Mouse (Mus musculus) kidney, embryonic 14.5 days (tissue): ENCODE results near the gene Gm28372. TPM values are rescaled to one million over a fixed set of nuclear protein-coding genes. Genes with fewer than 3 reads are reported as not detected.

ENCODE experiments used
- ATAC-seq: fragments of 200-750 bp; cut with Nextera tagmentation; 2 replicates; pipeline ENCODE4 v1.8.0; 2017; ENCODE audit warnings: moderate number of reproducible peaks, mild to moderate bottlenecking, moderate TSS enrichment, moderate library complexity; ENCODE audit not compliant: low FRiP score, low TSS enrichment
- H3K27ac ChIP-seq: fragments of 300-500 bp; sonication (generic); 2 replicates; pipeline ENCODE4 v1.5.1; 2014; ENCODE audit warnings: low read depth, mild to moderate bottlenecking, low read length, moderate library complexity, mixed read lengths
- H3K27me3 ChIP-seq: fragments of 300-500 bp; sonication (generic); 2 replicates; pipeline ENCODE4 v1.6.1; 2014; ENCODE audit warnings: mild to moderate bottlenecking, low read length; ENCODE audit not compliant: control insufficient read depth, insufficient read depth
- H3K36me3 ChIP-seq: fragments of 300-500 bp; sonication (generic); 2 replicates; pipeline ENCODE4 v1.6.1; 2014; ENCODE audit warnings: low read length, mixed read lengths; ENCODE audit not compliant: control insufficient read depth, insufficient read depth
- H3K4me1 ChIP-seq: fragments of 300-500 bp; sonication (generic); 2 replicates; pipeline ENCODE4 v1.6.1; 2014; ENCODE audit warnings: low read length, mixed read lengths; ENCODE audit not compliant: control insufficient read depth, insufficient read depth
- H3K4me2 ChIP-seq: fragments of 300-500 bp; sonication (generic); replicated peaks from 2 replicates; pipeline ENCODE4 v1.6.1; 2014; ENCODE audit warnings: low read depth, mild to moderate bottlenecking, low read length
- H3K4me3 ChIP-seq: fragments of 300-500 bp; sonication (generic); 2 replicates; pipeline ENCODE4 v1.5.1; 2014; ENCODE audit warnings: mild to moderate bottlenecking, low read length
- H3K9ac ChIP-seq: fragments of 300-500 bp; sonication (generic); 2 replicates; pipeline ENCODE4 v1.6.1; 2014; ENCODE audit warnings: low read depth, mild to moderate bottlenecking, low read length, moderate library complexity
- H3K9me3 ChIP-seq: fragments of 300-500 bp; sonication (generic); 2 replicates; pipeline ENCODE4 v1.6.1; 2016; ENCODE audit warnings: low read length; ENCODE audit not compliant: control insufficient read depth
- WGBS: fragments of 180-500 bp; shearing (Covaris S2); extraction: QIAGEN DNeasy Blood & Tissue Kit; methylation state at CpG from one replicate; pipeline ENCODE4 v1.1.7; 2014; 5-methylcytosine and 5-hydroxymethylcytosine counted together
- polyA plus RNA-seq: library from polyadenylated mRNA; unstranded; fragments of >200 nt; fragmentation: Nextera tagmentation; extraction: Ambion mirVana; gene quantifications from 2 replicates; pipeline ENCODE4 v1.2.1, GENCODE M21; 2014

Gm28372 gene
- polyA plus RNA-seq, 1 experiment from 2014 or later: not detected

GRCm38 (mm10) chr2:130401891-130402290 is 3.1 kb upstream of the Gm28372 start:
- no peaks in the 10 kb centered on the region for H3K36me3 ChIP-seq
- no peak overlapping the region for H3K27ac ChIP-seq
- no peak overlapping the region for H3K9ac ChIP-seq
- no peak for ATAC-seq
- H3K4me2 ChIP-seq: no peak overlapping the region
- peaks cover 6% of the 10 kb centered on the region; the same call in 1 of the 2 replicates for H3K4me1 ChIP-seq
- WGBS: 78% methylated on average over 4 of the region's 4 CpGs
- no peaks in the 10 kb centered on the region for H3K9me3 ChIP-seq
- H3K27me3 ChIP-seq: no peaks in the 10 kb centered on the region
- H3K4me3 ChIP-seq: no peak overlapping the region

- Histone ChIP-seq H3K4me2 (no peak within 1 kb of the TSS), H3K36me3 (no peaks in the 10 kb centered on the region), H3K27me3 (no peaks in the 10 kb centered on the region), H3K9me3 (no peaks in the 10 kb centered on the region), H3K27ac (no peak within 1 kb of the TSS), H3K9ac (no peak within 1 kb of the TSS), H3K4me3 (no peak within 1 kb of the TSS), H3K4me1 (peaks cover 9% of the 10 kb centered on the region; the same call in 1 of the 2 replicates)
- 75% methylated on average over 2 of the region's 2 CpGs for WGBS
- no peak for ATAC-seq
Observed at GRCm38 (mm10) chr2:130406178-130406577, 1.1 kb downstream of the Gm28372 start, which contains the start of gene Tmem239. TSS of gene Tmem239 (plus strand) at chr2:130406478.

GRCm38 (mm10) chr2:130408194-130408593 is 3.2 kb downstream of the Gm28372 start:
- Histone ChIP-seq H3K4me3 (no peak overlapping the region), H3K27ac (no peak overlapping the region), H3K27me3 (no peaks in the 10 kb centered on the region), H3K9ac (no peak overlapping the region), H3K36me3 (no peaks in the 10 kb centered on the region), H3K4me1 (peaks cover 9% of the 10 kb centered on the region; the same call in 1 of the 2 replicates), H3K4me2 (no peak overlapping the region), H3K9me3 (no peaks in the 10 kb centered on the region)
- peak; percentile 73 for ATAC-seq
- 9% methylated on average over 6 of the region's 6 CpGs for WGBS

- peak; percentile 83 for ATAC-seq
Observed at GRCm38 (mm10) chr2:130411558-130412495, 6.8 kb downstream of the Gm28372 start.

GRCm38 (mm10) chr2:130412775-130413174 is 7.7 kb downstream of the Gm28372 start:
- no peak overlapping the region for H3K4me2 ChIP-seq

More at GRCm38 (mm10) chr2:130411558-130412495, 6.8 kb downstream of the Gm28372 start:
- Histone ChIP-seq H3K9me3 (no peaks in the 10 kb centered on the region), H3K36me3 (no peaks in the 10 kb centered on the region), H3K4me3 (no peak overlapping the region), H3K9ac (no peak overlapping the region), H3K27me3 (no peaks in the 10 kb centered on the region), H3K27ac (no peak overlapping the region), H3K4me2 (no peak overlapping the region), H3K4me1 (peaks cover 9% of the 10 kb centered on the region; the same call in 1 of the 2 replicates)
- 37% methylated on average over 16 of the region's 16 CpGs for WGBS

GRCm38 (mm10) chr2:130414094-130414856 is 9.2 kb downstream of the Gm28372 start:
- no peaks in the 10 kb centered on the region for H3K27me3 ChIP-seq
- H3K36me3 ChIP-seq: peaks cover 7% of the 10 kb centered on the region; the same call in 1 of the 2 replicates
- WGBS: 78% methylated on average over 6 of the region's 6 CpGs
- no peak overlapping the region for H3K4me3 ChIP-seq
- no peak overlapping the region for H3K9ac ChIP-seq
- no peak overlapping the region for H3K27ac ChIP-seq
- H3K9me3 ChIP-seq: no peaks in the 10 kb centered on the region
- ATAC-seq: no peak
- no peak overlapping the region for H3K4me2 ChIP-seq
- no peaks in the 10 kb centered on the region for H3K4me1 ChIP-seq

More at GRCm38 (mm10) chr2:130412775-130413174, 7.7 kb downstream of the Gm28372 start:
- no peak overlapping the region for H3K9ac ChIP-seq
- no peak overlapping the region for H3K27ac ChIP-seq
- no peaks in the 10 kb centered on the region for H3K27me3 ChIP-seq
- no peak overlapping the region for H3K4me3 ChIP-seq
- H3K9me3 ChIP-seq: no peaks in the 10 kb centered on the region
- H3K36me3 ChIP-seq: no peaks in the 10 kb centered on the region
- H3K4me1 ChIP-seq: peaks cover 9% of the 10 kb centered on the region; the same call in 1 of the 2 replicates
- 83% methylated on average over 3 of the region's 3 CpGs for WGBS
- no peak for ATAC-seq

- WGBS: 96% methylated on average over 26 of the region's 26 CpGs
- Histone ChIP-seq H3K9me3 (no peaks in the 10 kb centered on the region), H3K4me2 (no peak overlapping the region), H3K27me3 (no peaks in the 10 kb centered on the region), H3K36me3 (peaks cover 19% of the 10 kb centered on the region; the same call in 1 of the 2 replicates), H3K4me1 (peaks cover 16% of the 10 kb centered on the region; the same call in 1 of the 2 replicates), H3K9ac (no peak overlapping the region), H3K27ac (no peak overlapping the region), H3K4me3 (no peak overlapping the region)
- ATAC-seq: no peak
Observed at GRCm38 (mm10) chr2:130421781-130422620, 17.0 kb downstream of the Gm28372 start.

GRCm38 (mm10) chr2:130423397-130424125 is 18.5 kb downstream of the Gm28372 start:
- peak; percentile 73 for ATAC-seq
- peak overlapping the region; percentile 94 for H3K4me3 ChIP-seq
- H3K27me3 ChIP-seq: no peaks in the 10 kb centered on the region
- peaks cover 19% of the 10 kb centered on the region; the same call in 1 of the 2 replicates for H3K36me3 ChIP-seq
- no peaks in the 10 kb centered on the region for H3K9me3 ChIP-seq
- H3K4me1 ChIP-seq: peaks cover 16% of the 10 kb centered on the region; the same call in 1 of the 2 replicates
- peak overlapping the region; percentile 88 for H3K27ac ChIP-seq
- WGBS: 12% methylated on average over 49 of the region's 49 CpGs
- H3K4me2 ChIP-seq: peak overlapping the region; percentile 90
- peak overlapping the region; percentile 80 for H3K9ac ChIP-seq
